Mouse (Mus musculus): ENCODE results near the gene Scaf8.
"Not testable (repeated sequence)": the region's sequence is repeated elsewhere in the genome, so short reads cannot be mapped to it uniquely, and the experiment has no call there.

The Scaf8 gene

GRCm38 (mm10) chr17:3114720-3115379 is at the start of gene Scaf8:
Gene Scaf8 (plus strand): TSS chr17:3114972.
- DNase-seq (ENCODE audit: extremely low read depth, low read depth) = peak; percentile 68

GRCm38 (mm10) chr17:3075166-3075872 is 39.5 kb upstream of the Scaf8 start:
- DNase-seq (ENCODE audit: extremely low read depth, low read depth) = no peak

GRCm38 (mm10) chr17:3075873-3076245 is 38.9 kb upstream of the Scaf8 start:
- no peak for DNase-seq (ENCODE audit: extremely low read depth, low read depth)

DNA sequence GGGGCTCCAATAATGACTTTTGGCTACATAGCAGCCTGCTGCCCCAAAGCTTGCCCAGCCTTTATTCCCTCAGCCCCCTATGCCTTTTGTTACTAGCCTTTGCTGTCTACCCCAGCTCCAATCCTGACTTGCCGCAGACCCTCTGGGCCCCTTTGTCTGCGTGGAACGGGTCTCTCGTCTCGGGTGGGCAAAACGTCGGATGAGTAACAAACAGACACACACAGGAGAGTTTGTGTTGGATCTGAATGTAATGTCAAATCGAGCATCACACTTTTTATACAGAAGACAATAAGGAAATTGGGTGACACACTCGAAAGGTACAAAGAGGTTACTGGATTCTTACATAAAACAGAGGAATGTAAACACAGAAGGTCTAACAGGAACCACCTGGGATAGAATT is 36.8 kb upstream of the Scaf8 start:
- not testable (repeated sequence) for DNase-seq (ENCODE audit: extremely low read depth, low read depth)

DNA sequence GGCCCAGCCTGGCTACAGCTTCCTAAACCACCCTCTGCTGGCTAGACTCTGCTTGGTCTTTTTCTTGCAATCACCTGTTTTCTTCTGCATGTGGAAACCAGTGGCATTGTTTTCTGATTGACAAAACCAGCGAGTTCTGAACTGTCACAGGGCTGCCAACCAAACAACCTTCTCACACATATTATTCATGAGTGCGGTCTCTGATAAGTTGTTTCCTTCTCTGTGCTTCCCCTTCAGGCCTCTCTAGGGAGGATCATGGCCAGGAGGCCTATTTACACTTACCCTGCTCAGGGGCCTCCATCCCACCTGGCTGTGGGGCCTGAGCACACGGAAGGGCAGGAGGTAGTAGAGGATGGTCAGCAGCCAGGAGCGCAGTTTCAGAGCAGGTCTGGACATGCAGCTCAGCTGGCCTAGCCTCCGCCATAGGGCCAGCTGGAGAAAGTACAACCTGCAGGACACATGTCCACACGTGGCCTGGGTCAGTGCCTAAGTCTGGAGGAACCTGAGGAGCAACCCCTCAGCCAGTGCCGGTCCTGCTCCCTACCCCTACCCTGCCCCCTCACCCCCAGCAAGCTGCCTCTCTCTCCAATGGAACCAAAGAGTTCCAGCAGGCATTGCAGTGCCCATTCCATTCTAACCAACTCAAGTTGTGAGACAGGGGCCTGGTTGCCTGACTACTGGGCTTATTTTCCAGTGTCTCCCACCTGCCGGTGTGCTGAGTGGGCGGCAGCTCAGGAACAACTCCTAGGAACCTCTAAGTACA is 34.0 kb upstream of the Scaf8 start:
- not testable (repeated sequence) for DNase-seq (ENCODE audit: extremely low read depth, low read depth)

GRCm38 (mm10) chr17:3081512-3082100 is 33.2 kb upstream of the Scaf8 start:
- not testable (repeated sequence) for DNase-seq (ENCODE audit: extremely low read depth, low read depth)

DNA sequence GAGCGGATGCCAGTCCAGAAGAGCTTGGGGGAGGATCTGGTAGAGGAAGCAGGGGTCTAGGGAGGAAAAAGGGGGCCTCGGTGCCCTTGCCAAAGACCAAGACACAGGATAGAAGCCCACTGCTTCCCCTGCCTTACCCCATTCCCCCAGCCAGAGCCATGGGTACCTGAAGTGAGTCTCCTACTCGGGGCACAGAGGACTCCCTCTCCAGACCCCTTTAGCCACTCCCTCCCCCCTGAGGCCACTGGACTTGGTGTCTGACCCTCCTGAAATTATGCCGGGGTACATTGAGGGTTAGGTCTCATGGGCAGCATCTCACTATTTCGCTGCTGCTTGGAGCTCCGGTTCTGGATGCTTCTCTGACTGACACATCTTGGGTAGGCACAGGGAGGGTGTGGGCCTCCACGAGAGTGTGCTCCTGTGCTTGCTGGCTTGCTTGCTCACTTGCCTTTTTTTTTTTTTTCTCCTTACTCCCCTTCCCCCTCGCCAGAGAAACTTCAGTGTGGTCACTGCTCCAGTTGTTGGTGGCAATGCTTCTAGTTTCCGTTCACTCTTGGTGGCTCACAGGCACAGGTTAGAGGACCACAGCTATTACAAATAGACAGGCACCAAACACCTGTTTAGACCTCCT is 32.5 kb upstream of the Scaf8 start:
- not testable (repeated sequence) for DNase-seq (ENCODE audit: extremely low read depth, low read depth)

- DNase-seq (ENCODE audit: extremely low read depth, low read depth) = not testable (repeated sequence)
Observed at GRCm38 (mm10) chr17:3082756-3083749, 31.7 kb upstream of the Scaf8 start.

- peak; percentile 99 for DNase-seq (ENCODE audit: extremely low read depth, low read depth)
Observed at GRCm38 (mm10) chr17:3083886-3084550, 30.8 kb upstream of the Scaf8 start.

DNA sequence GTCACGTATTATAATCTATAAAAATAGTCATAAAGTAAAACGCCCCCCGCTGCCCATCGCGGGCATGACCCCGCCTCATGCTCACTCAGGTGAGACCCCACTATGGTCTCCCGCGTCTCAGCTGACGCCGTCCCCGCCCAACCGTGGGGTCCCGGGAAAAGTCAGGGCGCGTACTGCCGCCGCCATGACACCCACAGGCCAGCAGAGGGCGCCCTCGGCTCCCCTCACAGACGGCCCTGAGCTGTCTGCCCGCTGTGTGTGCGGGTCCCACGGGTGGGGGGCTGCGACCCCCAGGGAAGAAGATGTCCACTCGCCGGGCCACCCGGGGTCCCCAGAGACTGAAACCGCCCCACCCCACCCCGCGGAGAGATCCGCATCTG is 30.2 kb upstream of the Scaf8 start:
- no peak for DNase-seq (ENCODE audit: extremely low read depth, low read depth)

GRCm38 (mm10) chr17:3085152-3085551 is 29.6 kb upstream of the Scaf8 start:
- no peak for DNase-seq (ENCODE audit: extremely low read depth, low read depth)

DNA sequence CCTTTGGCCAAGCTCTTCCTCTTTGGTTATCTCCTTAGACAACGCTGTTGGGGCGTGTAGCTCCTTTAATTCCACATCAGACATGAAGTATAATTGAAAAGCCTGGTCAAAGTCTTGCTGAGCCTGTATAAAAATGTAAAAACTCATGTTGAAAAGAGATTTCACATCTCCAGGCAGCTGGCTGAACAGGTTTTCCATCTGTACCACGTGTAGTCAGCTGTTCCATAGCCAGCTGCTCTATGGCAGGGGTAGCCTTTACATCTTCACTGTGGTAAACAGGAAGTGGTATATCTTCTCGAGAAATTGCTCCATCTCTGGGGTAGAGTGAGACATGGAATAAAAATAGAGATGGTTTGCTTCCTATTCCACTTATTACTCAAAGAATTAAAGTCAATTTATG is 22.1 kb upstream of the Scaf8 start:
- DNase-seq (ENCODE audit: extremely low read depth, low read depth) = no peak

GRCm38 (mm10) chr17:3099273-3099672 is 15.5 kb upstream of the Scaf8 start:
- not testable (repeated sequence) for DNase-seq (ENCODE audit: extremely low read depth, low read depth)

DNA sequence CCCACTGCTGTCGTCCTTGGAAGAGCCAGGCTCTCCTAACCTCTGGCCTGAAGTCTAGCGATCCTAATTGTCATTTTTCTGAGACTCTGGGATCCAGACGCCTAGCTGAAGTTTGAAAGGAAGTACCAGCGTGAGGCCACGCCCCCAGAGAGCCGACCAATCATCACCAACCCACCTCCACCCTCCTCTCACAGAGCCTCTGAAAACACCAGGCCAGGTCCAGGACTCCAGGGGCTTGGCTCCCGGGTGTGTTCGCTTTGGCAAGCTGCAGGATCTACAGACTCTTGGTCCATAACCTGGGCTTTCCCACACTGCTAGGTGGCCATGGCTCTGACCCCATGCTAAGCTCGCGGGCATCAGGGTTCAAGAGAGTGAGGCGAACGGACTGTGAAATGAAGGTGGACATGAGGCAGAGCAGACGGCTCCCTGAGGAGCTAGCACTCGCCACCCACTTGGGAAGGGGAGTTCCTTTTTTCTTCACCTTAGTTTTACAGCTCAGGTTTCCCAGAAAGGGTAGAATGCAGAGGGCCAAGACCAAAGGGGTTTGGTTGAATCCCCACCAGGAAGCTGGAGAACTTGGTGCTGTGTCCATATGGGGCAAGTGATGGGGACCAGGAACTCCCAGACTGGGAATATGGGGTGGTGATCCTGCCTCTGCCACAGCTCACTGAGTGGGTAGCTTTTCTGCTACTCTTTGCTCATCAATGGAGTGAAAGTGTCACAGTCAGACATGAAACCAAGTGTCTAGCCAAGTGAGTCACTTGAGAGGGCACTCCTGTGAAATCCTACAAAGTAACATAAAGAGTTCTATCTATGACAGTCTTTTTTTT is 12.2 kb upstream of the Scaf8 start:
- no peak for DNase-seq (ENCODE audit: extremely low read depth, low read depth)

- no peak for DNase-seq (ENCODE audit: extremely low read depth, low read depth)
Observed at GRCm38 (mm10) chr17:3104154-3104931, 10.4 kb upstream of the Scaf8 start.

- DNase-seq (ENCODE audit: extremely low read depth, low read depth) = no peak
Observed at GRCm38 (mm10) chr17:3105022-3105421, 9.8 kb upstream of the Scaf8 start.

DNA sequence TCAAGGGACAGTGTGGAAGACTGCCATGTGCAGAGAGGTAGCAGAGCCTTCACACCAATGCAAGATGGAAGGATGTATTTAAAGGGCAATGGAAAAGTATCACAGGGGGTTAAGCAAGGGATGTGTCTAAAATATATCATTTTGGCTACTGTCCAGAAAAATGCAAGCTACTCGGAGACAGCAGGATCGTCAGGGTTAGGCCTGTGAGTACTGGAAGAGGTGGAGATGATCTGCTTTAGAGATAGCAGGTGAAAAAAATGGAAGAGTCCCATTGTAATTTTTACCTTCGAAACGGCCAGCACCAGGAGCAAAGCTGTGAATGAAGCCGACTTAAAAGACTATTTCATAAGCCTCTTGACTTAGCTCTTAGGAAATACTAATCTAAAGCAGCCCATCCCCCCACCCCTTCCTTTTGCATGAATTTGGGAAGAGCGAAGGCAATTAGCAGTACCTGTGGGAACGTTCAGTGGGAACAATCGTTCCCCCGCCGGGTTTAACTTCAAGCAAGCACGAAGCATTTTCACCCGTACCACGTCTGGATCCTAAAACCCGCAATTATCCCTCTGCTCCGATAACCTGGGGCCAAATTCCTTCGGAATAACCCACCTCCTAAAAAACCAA is 925 bp upstream of the Scaf8 start:
- no peak for DNase-seq (ENCODE audit: extremely low read depth, low read depth)

- peak; percentile 42 for DNase-seq (ENCODE audit: extremely low read depth, low read depth)
Observed at GRCm38 (mm10) chr17:3114358-3114719, 433 bp upstream of the Scaf8 start.
